Mouse (Mus musculus) kidney, embryonic 14.5 days (tissue): ENCODE data around the gene Parva. TPM values are rescaled to one million over a fixed set of nuclear protein-coding genes. Genes with fewer than 3 reads are reported as not detected.

Experiments
- ATAC-seq: fragments of 200-750 bp; cut with Nextera tagmentation; 2 replicates; pipeline ENCODE4 v1.8.0; 2017; ENCODE audit warnings: moderate number of reproducible peaks, mild to moderate bottlenecking, moderate TSS enrichment, moderate library complexity; ENCODE audit not compliant: low FRiP score, low TSS enrichment
- H3K27ac ChIP-seq: fragments of 300-500 bp; sonication (generic); 2 replicates; pipeline ENCODE4 v1.5.1; 2014; ENCODE audit warnings: low read depth, mild to moderate bottlenecking, low read length, moderate library complexity, mixed read lengths
- H3K27me3 ChIP-seq: fragments of 300-500 bp; sonication (generic); 2 replicates; pipeline ENCODE4 v1.6.1; 2014; ENCODE audit warnings: mild to moderate bottlenecking, low read length; ENCODE audit not compliant: control insufficient read depth, insufficient read depth
- H3K36me3 ChIP-seq: fragments of 300-500 bp; sonication (generic); 2 replicates; pipeline ENCODE4 v1.6.1; 2014; ENCODE audit warnings: low read length, mixed read lengths; ENCODE audit not compliant: control insufficient read depth, insufficient read depth
- H3K4me1 ChIP-seq: fragments of 300-500 bp; sonication (generic); 2 replicates; pipeline ENCODE4 v1.6.1; 2014; ENCODE audit warnings: low read length, mixed read lengths; ENCODE audit not compliant: control insufficient read depth, insufficient read depth
- H3K4me2 ChIP-seq: fragments of 300-500 bp; sonication (generic); replicated peaks from 2 replicates; pipeline ENCODE4 v1.6.1; 2014; ENCODE audit warnings: low read depth, mild to moderate bottlenecking, low read length
- H3K4me3 ChIP-seq: fragments of 300-500 bp; sonication (generic); 2 replicates; pipeline ENCODE4 v1.5.1; 2014; ENCODE audit warnings: mild to moderate bottlenecking, low read length
- H3K9ac ChIP-seq: fragments of 300-500 bp; sonication (generic); 2 replicates; pipeline ENCODE4 v1.6.1; 2014; ENCODE audit warnings: low read depth, mild to moderate bottlenecking, low read length, moderate library complexity
- H3K9me3 ChIP-seq: fragments of 300-500 bp; sonication (generic); 2 replicates; pipeline ENCODE4 v1.6.1; 2016; ENCODE audit warnings: low read length; ENCODE audit not compliant: control insufficient read depth
- WGBS: fragments of 180-500 bp; shearing (Covaris S2); extraction: QIAGEN DNeasy Blood & Tissue Kit; methylation state at CpG from one replicate; pipeline ENCODE4 v1.1.7; 2014; 5-methylcytosine and 5-hydroxymethylcytosine counted together
- polyA plus RNA-seq: library from polyadenylated mRNA; unstranded; fragments of >200 nt; fragmentation: Nextera tagmentation; extraction: Ambion mirVana; gene quantifications from 2 replicates; pipeline ENCODE4 v1.2.1, GENCODE M21; 2014

The Parva gene
- 53.4 and 92.8 TPM in 2 replicates for polyA plus RNA-seq

- H3K4me2 ChIP-seq, result peak within 1 kb of the TSS; percentile 68
- peak; percentile 83 for ATAC-seq
- H3K9ac ChIP-seq, result peak within 1 kb of the TSS; percentile 94
- H3K27me3 ChIP-seq, result no peaks in the 10 kb centered on the region
- H3K27ac ChIP-seq, result peak within 1 kb of the TSS; percentile 97
- peak within 1 kb of the TSS; percentile 83 for H3K4me3 ChIP-seq
- no peaks in the 10 kb centered on the region for H3K36me3 ChIP-seq
- under 1% methylated on average over 47 of the region's 49 CpGs for WGBS
- peaks cover 8% of the 10 kb centered on the region for H3K4me1 ChIP-seq
- H3K9me3 ChIP-seq, result peaks cover 6% of the 10 kb centered on the region; the same call in 1 of the 2 replicates
Measured at GRCm38 (mm10) chr7:112427357-112428157, at the start of gene Parva. Parva (plus strand) TSS chr7:112427505.

GRCm38 (mm10) chr7:112378056-112378455 lies 49.2 kb upstream of the Parva start:
- no peak for ATAC-seq
- Histone ChIP-seq H3K4me2 (no peak overlapping the region), H3K27me3 (no peaks in the 10 kb centered on the region), H3K4me3 (no peak overlapping the region), H3K9me3 (no peaks in the 10 kb centered on the region), H3K4me1 (0 out of 2 replicates have a peak, but pooled peaks cover 6% of the 10 kb centered on the region), H3K27ac (no peak overlapping the region), H3K36me3 (no peaks in the 10 kb centered on the region), H3K9ac (no peak overlapping the region)
- WGBS, result 76% methylated on average over 5 of the region's 5 CpGs

- ATAC-seq, result no peak
- 64% methylated on average over 5 of the region's 5 CpGs for WGBS
- no peak overlapping the region for H3K4me2 ChIP-seq
- no peaks in the 10 kb centered on the region for H3K9me3 ChIP-seq
- no peaks in the 10 kb centered on the region for H3K36me3 ChIP-seq
- H3K27me3 ChIP-seq, result no peaks in the 10 kb centered on the region
- H3K27ac ChIP-seq, result no peak overlapping the region
- 0 out of 2 replicates have a peak, but pooled peaks cover 6% of the 10 kb centered on the region for H3K4me1 ChIP-seq
- no peak overlapping the region for H3K4me3 ChIP-seq
- no peak overlapping the region for H3K9ac ChIP-seq
Measured at GRCm38 (mm10) chr7:112378476-112378875, 48.8 kb upstream of the Parva start.

- Histone ChIP-seq H3K27me3 (no peaks in the 10 kb centered on the region), H3K4me2 (no peak overlapping the region), H3K4me3 (no peak overlapping the region), H3K27ac (no peak overlapping the region), H3K9me3 (no peaks in the 10 kb centered on the region), H3K9ac (no peak overlapping the region), H3K36me3 (no peaks in the 10 kb centered on the region), H3K4me1 (peaks cover 25% of the 10 kb centered on the region)
- ATAC-seq, result no peak
- 57% methylated on average over 5 of the region's 5 CpGs for WGBS
Measured at GRCm38 (mm10) chr7:112386521-112386920, 40.8 kb upstream of the Parva start.

- H3K4me1 ChIP-seq, result peaks cover 26% of the 10 kb centered on the region
- 67% methylated on average over 5 of the region's 5 CpGs for WGBS
Measured at GRCm38 (mm10) chr7:112387876-112388275, 39.4 kb upstream of the Parva start.

GRCm38 (mm10) chr7:112388363-112388875 lies 38.9 kb upstream of the Parva start:
- Histone ChIP-seq H3K27ac (no peak overlapping the region), H3K4me1 (peaks cover 26% of the 10 kb centered on the region), H3K36me3 (no peaks in the 10 kb centered on the region), H3K4me2 (no peak overlapping the region), H3K4me3 (no peak overlapping the region), H3K27me3 (no peaks in the 10 kb centered on the region), H3K9ac (no peak overlapping the region), H3K9me3 (no peaks in the 10 kb centered on the region)
- 79% methylated on average over 5 of the region's 5 CpGs for WGBS
- no peak for ATAC-seq

More at GRCm38 (mm10) chr7:112387876-112388275, 39.4 kb upstream of the Parva start:
- no peaks in the 10 kb centered on the region for H3K9me3 ChIP-seq
- H3K27ac ChIP-seq, result no peak overlapping the region
- no peak overlapping the region for H3K4me2 ChIP-seq
- no peak overlapping the region for H3K4me3 ChIP-seq
- H3K27me3 ChIP-seq, result no peaks in the 10 kb centered on the region
- ATAC-seq, result no peak
- H3K9ac ChIP-seq, result no peak overlapping the region
- no peaks in the 10 kb centered on the region for H3K36me3 ChIP-seq

- Histone ChIP-seq H3K9me3 (no peaks in the 10 kb centered on the region), H3K4me3 (no peak overlapping the region), H3K36me3 (no peaks in the 10 kb centered on the region), H3K4me2 (no peak overlapping the region), H3K9ac (peak overlapping the region; percentile 18; the same call in 1 of the 2 replicates), H3K27me3 (no peaks in the 10 kb centered on the region), H3K4me1 (peaks cover 26% of the 10 kb centered on the region), H3K27ac (peak overlapping the region; percentile 67; the same call in 1 of the 2 replicates)
- peak; percentile 47; the same call in 1 of the 2 replicates for ATAC-seq
- 31% methylated on average over 6 of the region's 6 CpGs for WGBS
Measured at GRCm38 (mm10) chr7:112389611-112390251, 37.6 kb upstream of the Parva start.

GRCm38 (mm10) chr7:112390252-112390936 lies 36.9 kb upstream of the Parva start:
- WGBS, result 34% methylated on average over 11 of the region's 11 CpGs
- H3K4me2 ChIP-seq, result no peak overlapping the region; the same call in 1 of the 2 replicates
- no peaks in the 10 kb centered on the region for H3K36me3 ChIP-seq
- H3K4me3 ChIP-seq, result no peak overlapping the region
- no peaks in the 10 kb centered on the region for H3K9me3 ChIP-seq
- H3K4me1 ChIP-seq, result peaks cover 26% of the 10 kb centered on the region
- peak overlapping the region; percentile 67; the same call in 1 of the 2 replicates for H3K27ac ChIP-seq
- H3K9ac ChIP-seq, result peak overlapping the region; percentile 18; the same call in 1 of the 2 replicates
- 0 out of 2 replicates have a peak, but pooled peaks have one; percentile 7 for ATAC-seq
- H3K27me3 ChIP-seq, result no peaks in the 10 kb centered on the region
